Mouse (Mus musculus) G1E (cell line): ENCODE results near the gene Rundc1.

ENCODE experiments used
- CTCF ChIP-seq: IDR thresholded peaks from 2 replicates; pipeline ENCODE4 v1.5.1; 2012; ENCODE audit warnings: low read depth, low read length, inconsistent platforms, mixed read lengths
- GATA1 ChIP-seq: IDR thresholded peaks from 2 replicates; pipeline ENCODE4 v1.6.1; 2012; ENCODE audit warnings: borderline replicate concordance, low read length, inconsistent platforms, mixed read lengths
- TAL1 ChIP-seq: conservative IDR thresholded peaks from 2 replicates; pipeline ENCODE4 v1.6.1; 2012; ENCODE audit warnings: low read depth, low read length, inconsistent platforms, mixed read lengths

- TF ChIP-seq CTCF: no peak
- no peak for TF ChIP-seq GATA1
- no peak for TF ChIP-seq TAL1
Measured at GRCm38 (mm10) chr11:101450394-101450793, 25.5 kb downstream of the Rundc1 start.
